Mouse (Mus musculus): ENCODE measurements around the gene Lgmn.

Lgmn gene

GRCm38 (mm10) chr12:102439632-102440023 is at the start of gene Lgmn:
Lgmn (minus strand) TSS chr12:102439813.
- peak; percentile 95 to 97 for DNase-seq (ENCODE audit: low spot score in 2 of 2)

GRCm38 (mm10) chr12:102484946-102485345 is 45.3 kb upstream of the Lgmn start:
- DNase-seq (ENCODE audit: low spot score in 2 of 2) = no peak

GRCm38 (mm10) chr12:102480481-102480880 is 40.9 kb upstream of the Lgmn start:
- no peak for DNase-seq (ENCODE audit: low spot score in 2 of 2)

- no peak for DNase-seq (ENCODE audit: low spot score in 2 of 2)
Observed at GRCm38 (mm10) chr12:102474411-102474810, 34.8 kb upstream of the Lgmn start.

- peak; percentile 97 to 98 for DNase-seq (ENCODE audit: low spot score in 2 of 2)
Observed at GRCm38 (mm10) chr12:102468894-102469764, 29.5 kb upstream of the Lgmn start, which contains the start of gene Golga5. Golga5 (plus strand) TSS chr12:102469135.

- no peak for DNase-seq (ENCODE audit: low spot score in 2 of 2)
Observed at GRCm38 (mm10) chr12:102468136-102468535, 28.5 kb upstream of the Lgmn start.

GRCm38 (mm10) chr12:102464650-102465049 is 25.0 kb upstream of the Lgmn start:
- no peak for DNase-seq (ENCODE audit: low spot score in 2 of 2)

GRCm38 (mm10) chr12:102461177-102461576 is 21.6 kb upstream of the Lgmn start:
- no peak for DNase-seq (ENCODE audit: low spot score in 2 of 2)

- DNase-seq (ENCODE audit: low spot score in 2 of 2) = no peak
Observed at GRCm38 (mm10) chr12:102460014-102460413, 20.4 kb upstream of the Lgmn start.

GRCm38 (mm10) chr12:102456467-102457193 is 17.0 kb upstream of the Lgmn start:
- DNase-seq (ENCODE audit: low spot score in 2 of 2) = no peak

- DNase-seq (ENCODE audit: low spot score in 2 of 2) = no peak
Observed at GRCm38 (mm10) chr12:102453581-102453980, 14.0 kb upstream of the Lgmn start.

GRCm38 (mm10) chr12:102451126-102451851 is 11.7 kb upstream of the Lgmn start:
- no peak for DNase-seq (ENCODE audit: low spot score in 2 of 2)

- no peak for DNase-seq (ENCODE audit: low spot score in 2 of 2)
Observed at GRCm38 (mm10) chr12:102450437-102450836, 10.8 kb upstream of the Lgmn start.

GRCm38 (mm10) chr12:102445436-102445835 is 5.8 kb upstream of the Lgmn start:
- no peak for DNase-seq (ENCODE audit: low spot score in 2 of 2)

GRCm38 (mm10) chr12:102443676-102444075 is 4.1 kb upstream of the Lgmn start:
- DNase-seq (ENCODE audit: low spot score in 2 of 2) = no peak

- no peak for DNase-seq (ENCODE audit: low spot score in 2 of 2)
Observed at GRCm38 (mm10) chr12:102442639-102443038, 3.0 kb upstream of the Lgmn start.

- no peak for DNase-seq (ENCODE audit: low spot score in 2 of 2)
Observed at GRCm38 (mm10) chr12:102441141-102441540, 1.5 kb upstream of the Lgmn start.

- no peak for DNase-seq (ENCODE audit: low spot score in 2 of 2)
Observed at GRCm38 (mm10) chr12:102440551-102440950, 938 bp upstream of the Lgmn start.

- DNase-seq (ENCODE audit: low spot score in 2 of 2) = no peak
Observed at GRCm38 (mm10) chr12:102438983-102439631, 506 bp downstream of the Lgmn start.

- no peak for DNase-seq (ENCODE audit: low spot score in 2 of 2)
Observed at GRCm38 (mm10) chr12:102437952-102438351, 1.7 kb downstream of the Lgmn start.

GRCm38 (mm10) chr12:102436939-102437526 is 2.6 kb downstream of the Lgmn start:
- no peak for DNase-seq (ENCODE audit: low spot score in 2 of 2)

All from spleen, postnatal 4 days (tissue).